Mouse (Mus musculus) hindbrain, embryonic 13.5 days (tissue): Measurements from ENCODE around the gene Zfp992. TPM values are rescaled to one million over a fixed set of nuclear protein-coding genes. Genes with fewer than 3 reads are reported as not detected.
A peak's percentile ranks its signal among the peaks of the same experiment; 100 is the strongest.
"Not testable (repeated sequence)": the region's sequence is repeated elsewhere in the genome, so short reads cannot be mapped to it uniquely, and the experiment has no call there.

Experiments
- ATAC-seq: fragments of 200-750 bp; cut with Nextera tagmentation; 2 replicates; pipeline ENCODE4 v1.8.0; 2017; ENCODE audit warnings: moderate TSS enrichment; ENCODE audit not compliant: low FRiP score
- H3K27ac ChIP-seq: fragments of 300-500 bp; sonication (generic); 2 replicates; pipeline ENCODE4 v1.5.1; 2015; ENCODE audit warnings: inconsistent platforms, mild to moderate bottlenecking, moderate library complexity
- H3K27me3 ChIP-seq: fragments of 300-500 bp; sonication (generic); 2 replicates; pipeline ENCODE4 v1.6.1; 2015; ENCODE audit warnings: mild to moderate bottlenecking, inconsistent platforms
- H3K36me3 ChIP-seq: fragments of 300-500 bp; sonication (generic); 2 replicates; pipeline ENCODE4 v1.6.1; 2015; ENCODE audit warnings: mild to moderate bottlenecking, inconsistent platforms
- H3K4me1 ChIP-seq: fragments of 300-500 bp; sonication (generic); replicated peaks from 2 replicates; pipeline ENCODE4 v1.6.1; 2015; ENCODE audit warnings: inconsistent platforms
- H3K4me2 ChIP-seq: fragments of 300-500 bp; sonication (generic); 2 replicates; pipeline ENCODE4 v1.6.1; 2015; ENCODE audit warnings: inconsistent platforms, mild to moderate bottlenecking, moderate library complexity
- H3K4me3 ChIP-seq: fragments of 300-500 bp; sonication (generic); 2 replicates; pipeline ENCODE4 v1.5.1; 2015; ENCODE audit warnings: mild to moderate bottlenecking, inconsistent platforms
- H3K9ac ChIP-seq: fragments of 300-500 bp; sonication (generic); 2 replicates; pipeline ENCODE4 v1.6.1; 2015; ENCODE audit warnings: mild to moderate bottlenecking, inconsistent platforms
- H3K9me3 ChIP-seq: fragments of 300-500 bp; sonication (generic); 2 replicates; pipeline ENCODE4 v1.6.1; 2016; ENCODE audit warnings: inconsistent platforms
- WGBS: fragments of 180-500 bp; shearing (Covaris S2); methylation state at CpG from one replicate; pipeline ENCODE4 v1.1.7; 2015; 5-methylcytosine and 5-hydroxymethylcytosine counted together
- polyA plus RNA-seq: library from polyadenylated mRNA; unstranded; fragments of >200 nt; fragmentation: Nextera tagmentation; extraction: Ambion mirVana; gene quantifications from 2 replicates; pipeline ENCODE4 v1.2.1, GENCODE M21; 2015

Zfp992 gene
- polyA plus RNA-seq, 1 experiment from 2014 or later, result 2.4 TPM

- peak; percentile 59; the same call in 1 of the 2 replicates for ATAC-seq
- not testable (repeated sequence) for H3K27me3 ChIP-seq, H3K27ac ChIP-seq, H3K4me2 ChIP-seq, H3K4me3 ChIP-seq, H3K4me1 ChIP-seq, H3K36me3 ChIP-seq, H3K9ac ChIP-seq
- H3K9me3 ChIP-seq, result peaks cover 76% of the 10 kb centered on the region
- 70% methylated on average over 6 of the region's 6 CpGs for WGBS
Measured at GRCm38 (mm10) chr4:146480376-146481096, 31.7 kb downstream of the Zfp992 start.

- not testable (repeated sequence) for H3K9ac ChIP-seq, ATAC-seq, H3K4me3 ChIP-seq, H3K4me1 ChIP-seq, H3K4me2 ChIP-seq, H3K27me3 ChIP-seq, H3K27ac ChIP-seq, H3K36me3 ChIP-seq
- H3K9me3 ChIP-seq, result peaks cover 69% of the 10 kb centered on the region
- 88% methylated on average over 10 of the region's 10 CpGs for WGBS
Measured at GRCm38 (mm10) chr4:146482546-146482945, 33.7 kb downstream of the Zfp992 start.

DNA sequence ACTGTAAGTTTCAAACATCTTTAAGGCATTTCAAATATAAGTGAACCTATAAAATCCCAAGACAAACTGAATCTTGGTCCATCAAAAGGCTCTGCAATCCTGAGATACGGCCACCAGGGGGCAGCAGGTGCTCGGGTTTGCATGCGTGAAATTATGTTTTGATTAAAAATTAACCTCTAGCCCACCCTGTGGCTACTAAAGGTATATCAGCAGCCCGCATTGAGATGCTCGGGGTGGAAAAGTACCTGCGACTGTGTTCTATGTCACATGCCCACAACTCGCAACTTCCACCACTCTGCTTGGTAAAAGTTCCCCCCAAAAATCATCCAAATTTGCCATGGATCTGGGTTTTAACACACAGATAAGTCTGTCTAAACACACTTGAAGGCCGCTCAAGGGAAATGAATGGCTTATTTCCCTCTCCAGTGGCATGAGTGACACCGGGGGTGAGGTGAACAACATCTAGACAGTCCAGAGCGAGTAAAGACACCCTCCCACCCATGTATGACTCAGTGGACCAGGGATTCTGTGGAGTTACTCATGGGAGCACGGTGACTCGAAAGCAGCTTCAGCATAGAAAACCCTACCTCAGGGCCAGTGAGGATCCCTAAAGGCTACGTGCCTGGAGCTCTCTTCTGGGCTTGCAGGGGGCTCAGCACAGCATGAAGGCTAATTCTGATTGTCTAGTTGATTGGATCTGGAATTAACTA is 34.9 kb downstream of the Zfp992 start:
- H3K4me1 ChIP-seq, H3K27ac ChIP-seq, H3K9ac ChIP-seq, H3K27me3 ChIP-seq, H3K36me3 ChIP-seq, H3K4me2 ChIP-seq, H3K4me3 ChIP-seq: not testable (repeated sequence)
- H3K9me3 ChIP-seq, result peaks cover 69% of the 10 kb centered on the region
- 75% methylated on average over 13 of the region's 13 CpGs for WGBS
- ATAC-seq, result peak; percentile 55; the same call in 1 of the 2 replicates

DNA sequence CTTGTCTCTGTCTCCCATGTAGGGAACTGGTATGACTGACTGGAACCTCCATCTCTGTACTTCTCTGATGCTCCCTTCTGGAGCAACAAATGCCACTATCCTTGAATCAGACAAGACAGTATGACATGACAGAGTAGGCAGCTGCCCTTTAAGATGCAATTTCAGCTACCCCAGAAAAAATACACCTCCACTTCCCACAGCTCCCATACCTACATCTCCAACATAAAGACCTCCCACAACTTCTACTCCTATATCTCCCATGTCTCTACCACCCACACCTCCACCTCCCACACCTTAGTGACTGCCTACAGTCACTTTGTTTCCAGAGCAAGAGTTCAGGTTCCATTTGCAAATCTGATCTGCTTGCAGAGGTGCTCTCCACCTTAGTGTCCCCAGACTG is 35.9 kb downstream of the Zfp992 start:
- H3K4me3 ChIP-seq, H3K4me1 ChIP-seq, H3K4me2 ChIP-seq, H3K9ac ChIP-seq, H3K36me3 ChIP-seq, H3K27me3 ChIP-seq, H3K27ac ChIP-seq, ATAC-seq: not testable (repeated sequence)
- H3K9me3 ChIP-seq, result peaks cover 71% of the 10 kb centered on the region

DNA sequence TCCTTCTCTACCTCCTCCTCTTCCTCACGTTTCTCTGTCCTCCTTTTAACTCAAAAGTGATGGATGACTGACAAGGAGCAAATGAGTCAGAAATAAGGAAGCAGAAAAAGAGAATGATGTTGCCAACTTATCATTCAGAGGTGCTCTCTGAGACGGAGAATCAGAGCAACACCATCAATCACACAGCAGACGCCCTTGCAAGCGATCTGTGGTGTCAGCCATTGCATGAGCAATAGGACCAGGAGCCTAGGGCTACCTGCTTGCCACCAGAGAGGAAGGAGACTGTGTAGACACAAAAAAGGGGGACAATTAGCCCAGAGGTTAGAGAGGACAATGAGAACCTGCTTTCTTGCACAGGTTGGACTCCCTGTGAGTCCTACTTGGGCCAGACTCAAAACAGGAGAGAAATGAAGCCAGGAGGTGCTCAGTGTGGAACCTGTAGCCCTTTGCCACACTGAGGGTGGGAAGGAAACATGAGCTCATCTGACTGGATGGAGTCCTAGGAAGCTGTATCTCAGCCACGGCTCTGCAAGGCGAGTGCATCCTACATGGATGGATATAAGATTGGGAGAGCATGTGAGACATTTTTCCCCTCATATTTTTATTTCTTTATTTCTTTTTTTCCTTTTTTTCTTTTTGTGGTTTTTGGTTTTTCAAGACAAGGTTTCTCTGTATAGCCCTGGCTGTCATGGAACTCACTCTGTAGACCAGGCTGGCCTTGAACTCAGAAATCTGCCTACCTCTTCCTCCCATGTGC is 36.5 kb downstream of the Zfp992 start:
- WGBS, result 71% methylated on average over 6 of the region's 6 CpGs
- H3K4me3 ChIP-seq, result not testable (repeated sequence)

DNA sequence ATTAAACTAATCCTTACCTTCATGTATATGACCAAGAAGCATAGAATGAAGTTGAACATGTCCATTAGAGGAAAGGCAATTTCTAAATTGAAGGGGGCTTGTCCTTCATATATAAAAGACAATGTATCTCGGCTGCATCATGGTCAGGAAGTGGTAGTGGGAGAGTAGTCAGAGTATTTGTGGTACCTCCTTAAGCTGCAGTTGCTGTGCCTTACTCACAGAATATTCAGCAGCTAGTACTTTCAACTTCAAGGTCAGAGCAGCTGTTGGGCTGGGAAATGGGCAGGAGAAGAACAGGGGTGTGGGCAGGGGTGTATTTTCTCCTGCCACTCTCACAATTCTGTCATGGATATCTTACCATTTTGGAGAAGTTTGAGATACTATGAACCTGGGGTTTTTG is 37.9 kb downstream of the Zfp992 start:
- not testable (repeated sequence) for H3K27ac ChIP-seq, H3K4me3 ChIP-seq, H3K27me3 ChIP-seq, H3K4me1 ChIP-seq, H3K9ac ChIP-seq, H3K4me2 ChIP-seq, H3K36me3 ChIP-seq
- WGBS, result 73% methylated on average over 1 of the region's 1 CpGs
- H3K9me3 ChIP-seq, result peaks cover 66% of the 10 kb centered on the region
- ATAC-seq, result peak; percentile 30; the same call in 1 of the 2 replicates

More for the DNA sequence above, 36.5 kb downstream of the Zfp992 start:
- not testable (repeated sequence) for H3K27me3 ChIP-seq, H3K9ac ChIP-seq, H3K36me3 ChIP-seq, ATAC-seq, H3K4me1 ChIP-seq, H3K4me2 ChIP-seq, H3K27ac ChIP-seq
- H3K9me3 ChIP-seq, result peaks cover 69% of the 10 kb centered on the region

- not testable (repeated sequence) for ATAC-seq, H3K4me3 ChIP-seq, H3K9ac ChIP-seq, H3K4me2 ChIP-seq, H3K27me3 ChIP-seq, H3K36me3 ChIP-seq, H3K27ac ChIP-seq, H3K4me1 ChIP-seq
- H3K9me3 ChIP-seq, result peaks cover 66% of the 10 kb centered on the region
- WGBS, result 80% methylated on average over 4 of the region's 4 CpGs
Measured at GRCm38 (mm10) chr4:146489196-146489595, 40.4 kb downstream of the Zfp992 start.

DNA sequence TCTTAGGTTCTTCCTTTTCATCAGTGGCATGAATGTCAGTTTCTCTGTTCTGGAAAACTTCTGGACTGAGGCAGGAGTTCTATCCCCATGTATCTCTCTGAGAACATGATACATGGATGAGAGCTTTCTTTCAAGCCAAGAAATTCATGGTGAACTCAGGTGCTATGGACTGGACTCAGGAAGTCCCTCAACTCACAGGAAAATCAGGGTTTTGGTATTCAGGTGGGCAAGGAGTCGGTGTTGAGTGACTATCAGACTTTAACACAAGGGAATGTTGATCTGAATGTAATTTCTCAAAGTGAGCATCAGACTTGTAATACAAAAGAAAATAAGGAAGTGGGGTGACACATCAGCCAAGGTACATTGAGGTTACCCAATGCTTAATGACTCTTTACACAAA is 43.2 kb downstream of the Zfp992 start:
- H3K4me2 ChIP-seq, H3K27ac ChIP-seq, H3K36me3 ChIP-seq, H3K27me3 ChIP-seq, H3K9ac ChIP-seq, H3K4me3 ChIP-seq, H3K4me1 ChIP-seq: not testable (repeated sequence)
- ATAC-seq, result 0 out of 2 replicates have a peak, but pooled peaks have one; percentile 3
- WGBS, result 85% methylated on average over 1 of the region's 1 CpGs
- H3K9me3 ChIP-seq, result peaks cover 61% of the 10 kb centered on the region

- H3K36me3 ChIP-seq, result no peaks in the 10 kb centered on the region
- no peak for ATAC-seq
- peaks cover 64% of the 10 kb centered on the region for H3K9me3 ChIP-seq
- H3K4me1 ChIP-seq, result no peaks in the 10 kb centered on the region
- no peak overlapping the region for H3K27ac ChIP-seq
- no peaks in the 10 kb centered on the region for H3K27me3 ChIP-seq
- no peak overlapping the region for H3K4me2 ChIP-seq
- no peak overlapping the region for H3K4me3 ChIP-seq
- H3K9ac ChIP-seq, result no peak overlapping the region
Measured at GRCm38 (mm10) chr4:146492439-146492838, 43.6 kb downstream of the Zfp992 start.

DNA sequence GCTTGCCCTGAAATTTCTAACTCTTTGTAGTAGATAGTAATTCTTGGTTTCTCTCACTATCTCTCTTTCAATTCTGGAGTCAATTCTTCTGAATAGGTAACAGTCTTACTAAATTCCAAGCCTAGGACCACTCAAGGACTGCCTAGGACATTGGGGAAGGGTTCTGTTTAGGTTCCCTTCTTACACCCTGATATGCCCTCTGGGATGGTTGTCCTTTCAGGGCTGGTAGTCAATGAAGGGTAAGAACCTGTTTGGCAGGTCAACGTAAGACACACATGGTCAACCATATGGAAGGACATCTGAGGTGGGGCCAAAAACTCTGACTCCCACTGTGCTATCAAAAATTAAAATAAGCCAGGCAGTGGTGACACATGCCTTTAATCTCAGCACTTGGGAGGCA is 44.0 kb downstream of the Zfp992 start:
- no peak overlapping the region for H3K27ac ChIP-seq
- H3K4me1 ChIP-seq, result no peaks in the 10 kb centered on the region
- 57% methylated on average over 1 of the region's 1 CpGs for WGBS
- H3K27me3 ChIP-seq, result no peaks in the 10 kb centered on the region
- no peak; the same call in 1 of the 2 replicates for ATAC-seq
- no peak overlapping the region for H3K9ac ChIP-seq
- no peaks in the 10 kb centered on the region for H3K36me3 ChIP-seq
- H3K4me3 ChIP-seq, result no peak overlapping the region
- peaks cover 67% of the 10 kb centered on the region for H3K9me3 ChIP-seq
- H3K4me2 ChIP-seq, result no peak overlapping the region

DNA sequence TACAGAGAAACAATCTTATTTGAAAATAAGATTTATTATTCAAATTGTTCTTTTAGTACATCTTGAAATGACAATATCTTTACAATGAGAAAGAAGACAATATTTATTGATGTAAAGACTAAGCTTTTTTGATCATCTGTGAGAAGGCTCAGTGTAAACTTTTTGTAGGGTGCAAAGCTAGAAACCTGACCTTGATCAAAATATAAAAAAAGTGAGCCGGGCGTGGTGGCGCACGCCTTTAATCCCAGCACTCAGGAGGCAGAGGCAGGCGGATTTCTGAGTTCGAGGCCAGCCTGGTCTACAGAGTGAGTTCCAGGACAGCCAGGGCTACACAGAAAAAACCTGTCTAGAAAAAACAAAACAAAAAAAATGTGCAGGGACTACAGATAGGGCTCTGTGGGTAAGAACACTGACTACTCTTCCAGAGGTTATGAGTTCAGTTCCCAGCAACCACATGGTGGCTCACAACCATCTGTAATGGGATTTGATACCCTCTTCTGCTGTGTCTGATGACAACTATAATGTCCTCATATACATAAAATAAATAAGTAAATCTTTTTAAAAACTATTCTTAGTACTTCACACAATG is 44.6 kb downstream of the Zfp992 start:
- not testable (repeated sequence) for H3K9ac ChIP-seq, H3K27ac ChIP-seq, H3K4me3 ChIP-seq, H3K4me2 ChIP-seq, H3K27me3 ChIP-seq, H3K4me1 ChIP-seq, H3K36me3 ChIP-seq
- 88% methylated on average over 6 of the region's 6 CpGs for WGBS
- H3K9me3 ChIP-seq, result peaks cover 67% of the 10 kb centered on the region
- 0 out of 2 replicates have a peak, but pooled peaks have one; percentile 15 for ATAC-seq

DNA sequence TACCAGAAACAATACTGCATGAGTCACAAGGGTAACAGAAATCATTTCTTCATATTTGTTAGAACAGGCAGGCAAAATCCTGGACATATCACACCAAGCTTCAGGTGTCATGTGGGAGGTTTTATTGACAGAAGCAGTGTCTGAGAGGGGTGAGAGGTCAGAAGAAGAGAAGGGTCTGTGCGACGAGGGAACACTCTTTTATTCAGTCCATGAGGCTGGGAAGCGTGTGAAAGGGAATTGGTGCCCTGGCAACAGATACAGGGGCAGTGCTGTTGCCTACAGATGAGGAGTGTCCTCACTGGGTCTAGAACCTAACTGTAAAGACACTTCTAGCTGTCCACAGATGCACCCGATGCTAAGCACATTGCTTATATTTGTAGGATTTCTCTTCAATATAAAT is 46.2 kb downstream of the Zfp992 start:
- H3K4me3 ChIP-seq, result no peak overlapping the region
- WGBS, result 70% methylated on average over 4 of the region's 4 CpGs
- no peak for ATAC-seq
- no peaks in the 10 kb centered on the region for H3K4me1 ChIP-seq
- peaks cover 68% of the 10 kb centered on the region for H3K9me3 ChIP-seq
- no peak overlapping the region for H3K9ac ChIP-seq
- no peak overlapping the region for H3K27ac ChIP-seq
- no peaks in the 10 kb centered on the region for H3K36me3 ChIP-seq
- H3K27me3 ChIP-seq, result no peaks in the 10 kb centered on the region
- H3K4me2 ChIP-seq, result no peak overlapping the region
